ENCODE assay signal across 8 mouse cellular contexts in the genomic region with DNA sequence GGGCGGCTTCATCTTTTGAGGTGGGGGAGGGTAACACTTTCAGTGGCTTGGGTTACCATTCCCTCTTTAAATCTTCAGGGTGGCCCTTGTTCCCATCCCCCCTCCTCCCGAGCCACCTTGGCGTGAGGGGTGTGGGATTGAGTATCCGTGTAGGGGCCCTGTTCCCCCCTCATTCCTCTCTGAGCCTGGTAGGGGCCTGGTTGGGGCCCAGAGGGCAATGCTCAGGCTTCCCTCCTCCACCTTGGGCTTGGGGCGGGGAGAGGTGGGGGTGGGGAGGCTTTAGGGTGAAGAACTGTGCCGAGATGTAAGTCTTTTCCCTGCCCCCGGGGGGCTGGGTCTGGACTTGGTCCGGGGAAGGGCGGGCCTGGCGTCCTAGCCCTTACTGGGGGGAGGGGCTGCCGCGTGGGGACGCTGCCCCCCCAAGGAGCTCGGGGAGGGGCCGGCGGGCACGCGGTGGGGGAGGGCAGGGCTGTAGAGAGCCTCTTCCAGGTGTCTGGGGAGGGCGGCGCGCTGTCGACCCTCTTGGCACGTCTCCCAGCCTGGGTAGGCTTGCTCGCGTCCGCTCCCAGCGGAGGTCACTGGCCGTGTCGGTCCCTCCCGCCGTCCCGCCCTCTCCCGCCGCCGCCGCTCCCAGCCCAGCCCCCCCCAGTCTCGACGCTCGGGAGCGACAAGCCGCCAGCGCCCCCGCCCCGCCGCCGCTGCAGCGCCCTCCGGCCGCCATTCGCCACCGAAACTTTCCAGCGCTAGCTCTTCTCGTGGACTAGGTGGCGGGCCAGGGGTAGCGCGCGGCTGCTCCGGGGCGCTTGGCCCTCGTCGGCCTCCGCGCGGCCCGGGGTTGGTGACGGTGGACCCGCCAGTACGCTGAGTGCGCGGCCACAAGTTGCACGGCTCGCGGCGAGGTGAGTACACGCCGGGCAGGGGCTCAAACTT. TPM values are rescaled to one million over a fixed set of nuclear protein-coding genes. Genes with fewer than 3 reads are reported as not detected.
DNase-seq lines count a peak whose midpoint lies in the region; ATAC-seq lines count a peak whose summit lies in the region.

Gene Tbl1x, plus strand, starts transcription at position 643 of the 930 bp plus-strand sequence.

- peak within 1 kb of the TSS; percentile 97 for H3K27ac ChIP-seq in hindbrain, embryonic 13.5 days
- H3K27ac ChIP-seq in macrophage: peak within 1 kb of the TSS; percentile 78

- peak within 1 kb of the TSS; percentile 82 for H3K9ac ChIP-seq in hindbrain, embryonic 13.5 days

- H3K79me2 ChIP-seq in macrophage (ENCODE audit: inconsistent target): peaks cover 41% of the 10 kb centered on the region

- no peaks in the 10 kb centered on the region for H3K27me3 ChIP-seq in hindbrain, embryonic 13.5 days

- peak within 1 kb of the TSS; percentile 61 for H3K4me3 ChIP-seq in hindbrain, embryonic 13.5 days
- H3K4me3 ChIP-seq in macrophage (ENCODE audit: inconsistent target): peak within 1 kb of the TSS; percentile 58

- peak within 1 kb of the TSS; percentile 62 for H3K4me2 ChIP-seq in hindbrain, embryonic 13.5 days

- peak; percentile 71 for ATAC-seq in hindbrain, embryonic 13.5 days (ENCODE audit: low FRiP score)

- peak; percentile 85 for DNase-seq in NIH3T3 (ENCODE audit: low read depth)
- DNase-seq in cerebellum, adult 9-11 months: peak; percentile 78
- DNase-seq in frontal cortex, postnatal 25 days (ENCODE audit: low spot score in 2 of 2): peak; percentile 23 to 38
- DNase-seq in left cerebral cortex, adult 18-20 months (ENCODE audit: low spot score in 2 of 2): peak; percentile 32 to 46
- peak; percentile 50 for DNase-seq in right cerebral cortex, adult 18-20 months
- DNase-seq in urinary bladder, postnatal 10 days (ENCODE audit: low spot score): peak; percentile 22

- no peaks in the 10 kb centered on the region for H3K9me3 ChIP-seq in hindbrain, embryonic 13.5 days

- peaks cover 18% of the 10 kb centered on the region for H3K4me1 ChIP-seq in hindbrain, embryonic 13.5 days (replicated peaks)

- 15% methylated on average over 36 of the region's 76 CpGs for WGBS in hindbrain, embryonic 13.5 days
- 11% methylated on average over 50 of the region's 76 CpGs for WGBS in macrophage (ENCODE audit: missing documents)

- no peaks in the 10 kb centered on the region for H3K36me3 ChIP-seq in hindbrain, embryonic 13.5 days
- no peaks in the 10 kb centered on the region for H3K36me3 ChIP-seq in macrophage (ENCODE audit: inconsistent target)

RNA-seq across cellular contexts. Expression of gene Tbl1x, which starts in this region (rescaled TPM):
- 44.0 and 46.0 TPM in 2 replicates for polyA plus RNA-seq in hindbrain, embryonic 13.5 days (2015; fragmentation: Nextera tagmentation; extraction: Ambion mirVana)
- total RNA-seq in left cerebral cortex, adult 18-20 months (2021): 10 to 100 TPM; 51.2 to 51.3 TPM
- total RNA-seq in macrophage (2018; cell fraction: chromatin; rRNA removed): 10 to 100 TPM; 28.6 to 77.8 (median 38.7) TPM
- total RNA-seq in macrophage (2018; cell fraction: cytosol; rRNA removed): 10 to 100 TPM; 33.8 to 46.5 (median 40.8) TPM
- total RNA-seq in macrophage (2018; cell fraction: nucleus; rRNA removed): 10 to 100 TPM; 24.6 to 90.0 (median 39.5) TPM
- polyA plus RNA-seq in macrophage (2018): 24.4 to 35.9 TPM (median 33.6 TPM) in 3 replicates

Comparison
In these comparisons a context has a peak if more than half of its experiments do, and no peak if none do; other contexts are left out.
1. Peak in every context shown above with its lines: DNase-seq, ATAC-seq, H3K4me3 ChIP-seq and H3K27ac ChIP-seq.
2. DNase-seq: peak in every context shown above with its lines; median percentile 85 in NIH3T3; 78 in cerebellum, adult 9-11 months; 50 in right cerebral cortex, adult 18-20 months; 39 in left cerebral cortex, adult 18-20 months; 30 in frontal cortex, postnatal 25 days; 22 in urinary bladder, postnatal 10 days.